Mouse (Mus musculus): ENCODE results near the gene Gm17660. TPM values are rescaled to one million over a fixed set of nuclear protein-coding genes. Genes with fewer than 3 reads are reported as not detected.

Gm17660 gene
- polyA plus RNA-seq, 1 experiment from 2014 or later = not detected

GRCm38 (mm10) chr5:104068751-104069150 lies 8.7 kb downstream of the Gm17660 start:
- Histone ChIP-seq H3K4me3 (ENCODE audit: low read depth, low read length) (no peak overlapping the region), H3K4me2 (ENCODE audit: low read length) (no peak overlapping the region), H3K9ac (ENCODE audit: low read depth, low read length) (no peak overlapping the region), H3K27me3 (ENCODE audit: control insufficient read depth, insufficient read depth, low read depth, low read length) (no peaks in the 10 kb centered on the region), H3K9me3 (replicated peaks; ENCODE audit: control insufficient read depth, low read length, poor library complexity, severe bottlenecking) (no peaks in the 10 kb centered on the region), H3K4me1 (ENCODE audit: control insufficient read depth, insufficient read depth, low read length) (no peaks in the 10 kb centered on the region), H3K27ac (ENCODE audit: low read length) (no peak overlapping the region), H3K36me3 (ENCODE audit: control insufficient read depth, insufficient read depth, low read length) (peaks cover 5% of the 10 kb centered on the region; the same call in 1 of the 2 replicates)
- 86% methylated on average over 7 of the region's 7 CpGs for WGBS
- no peak for ATAC-seq

GRCm38 (mm10) chr5:104062773-104063551 lies 14.4 kb downstream of the Gm17660 start:
- Histone ChIP-seq H3K4me1 (ENCODE audit: control insufficient read depth, insufficient read depth, low read length) (no peaks in the 10 kb centered on the region), H3K9me3 (replicated peaks; ENCODE audit: control insufficient read depth, low read length, poor library complexity, severe bottlenecking) (no peaks in the 10 kb centered on the region), H3K4me3 (ENCODE audit: low read depth, low read length) (no peak overlapping the region), H3K9ac (ENCODE audit: low read depth, low read length) (no peak overlapping the region), H3K36me3 (ENCODE audit: control insufficient read depth, insufficient read depth, low read length) (peaks cover 8% of the 10 kb centered on the region; the same call in 1 of the 2 replicates), H3K4me2 (ENCODE audit: low read length) (no peak overlapping the region), H3K27me3 (ENCODE audit: control insufficient read depth, insufficient read depth, low read depth, low read length) (no peaks in the 10 kb centered on the region), H3K27ac (ENCODE audit: low read length) (no peak overlapping the region)
- no peak for ATAC-seq
- WGBS = 88% methylated on average over 11 of the region's 11 CpGs

GRCm38 (mm10) chr5:104061936-104062772 lies 15.3 kb downstream of the Gm17660 start:
- Histone ChIP-seq H3K4me3 (ENCODE audit: low read depth, low read length) (no peak overlapping the region), H3K36me3 (ENCODE audit: control insufficient read depth, insufficient read depth, low read length) (peaks cover 8% of the 10 kb centered on the region; the same call in 1 of the 2 replicates), H3K9ac (ENCODE audit: low read depth, low read length) (no peak overlapping the region), H3K27me3 (ENCODE audit: control insufficient read depth, insufficient read depth, low read depth, low read length) (no peaks in the 10 kb centered on the region), H3K4me2 (ENCODE audit: low read length) (no peak overlapping the region), H3K9me3 (replicated peaks; ENCODE audit: control insufficient read depth, low read length, poor library complexity, severe bottlenecking) (no peaks in the 10 kb centered on the region), H3K4me1 (ENCODE audit: control insufficient read depth, insufficient read depth, low read length) (no peaks in the 10 kb centered on the region), H3K27ac (ENCODE audit: low read length) (no peak overlapping the region)
- no peak for ATAC-seq
- WGBS = 73% methylated on average over 13 of the region's 13 CpGs

GRCm38 (mm10) chr5:104060429-104060828 lies 17.0 kb downstream of the Gm17660 start:
- Histone ChIP-seq H3K4me1 (ENCODE audit: control insufficient read depth, insufficient read depth, low read length) (no peaks in the 10 kb centered on the region), H3K4me2 (ENCODE audit: low read length) (no peak overlapping the region), H3K9ac (ENCODE audit: low read depth, low read length) (no peak overlapping the region), H3K27me3 (ENCODE audit: control insufficient read depth, insufficient read depth, low read depth, low read length) (no peaks in the 10 kb centered on the region), H3K27ac (ENCODE audit: low read length) (no peak overlapping the region), H3K4me3 (ENCODE audit: low read depth, low read length) (no peak overlapping the region), H3K9me3 (replicated peaks; ENCODE audit: control insufficient read depth, low read length, poor library complexity, severe bottlenecking) (no peaks in the 10 kb centered on the region), H3K36me3 (ENCODE audit: control insufficient read depth, insufficient read depth, low read length) (peaks cover 8% of the 10 kb centered on the region; the same call in 1 of the 2 replicates)
- no peak for ATAC-seq
- 83% methylated on average over 5 of the region's 5 CpGs for WGBS

- 88% methylated on average over 9 of the region's 9 CpGs for WGBS
- no peak for ATAC-seq
- Histone ChIP-seq H3K4me1 (ENCODE audit: control insufficient read depth, insufficient read depth, low read length) (no peaks in the 10 kb centered on the region), H3K9ac (ENCODE audit: low read depth, low read length) (no peak overlapping the region), H3K27ac (ENCODE audit: low read length) (no peak overlapping the region), H3K27me3 (ENCODE audit: control insufficient read depth, insufficient read depth, low read depth, low read length) (no peaks in the 10 kb centered on the region), H3K36me3 (ENCODE audit: control insufficient read depth, insufficient read depth, low read length) (peaks cover 3% of the 10 kb centered on the region; the same call in 1 of the 2 replicates), H3K9me3 (replicated peaks; ENCODE audit: control insufficient read depth, low read length, poor library complexity, severe bottlenecking) (no peaks in the 10 kb centered on the region), H3K4me3 (ENCODE audit: low read depth, low read length) (no peak overlapping the region), H3K4me2 (ENCODE audit: low read length) (no peak overlapping the region)
Observed at GRCm38 (mm10) chr5:104059628-104060027, 17.8 kb downstream of the Gm17660 start.

GRCm38 (mm10) chr5:104058021-104058420 lies 19.4 kb downstream of the Gm17660 start:
- H3K36me3 ChIP-seq (ENCODE audit: control insufficient read depth, insufficient read depth, low read length) = no peaks in the 10 kb centered on the region; the same call in 1 of the 2 replicates
- H3K27me3 ChIP-seq (ENCODE audit: control insufficient read depth, insufficient read depth, low read depth, low read length) = no peaks in the 10 kb centered on the region
- no peak overlapping the region for H3K27ac ChIP-seq (ENCODE audit: low read length)
- H3K4me2 ChIP-seq (ENCODE audit: low read length) = no peak overlapping the region
- no peak overlapping the region for H3K9ac ChIP-seq (ENCODE audit: low read depth, low read length)
- no peaks in the 10 kb centered on the region for H3K9me3 ChIP-seq (replicated peaks; ENCODE audit: control insufficient read depth, low read length, poor library complexity, severe bottlenecking)
- no peak for ATAC-seq
- H3K4me3 ChIP-seq (ENCODE audit: low read depth, low read length) = no peak overlapping the region
- H3K4me1 ChIP-seq (ENCODE audit: control insufficient read depth, insufficient read depth, low read length) = no peaks in the 10 kb centered on the region
- WGBS = 60% methylated on average over 15 of the region's 15 CpGs

GRCm38 (mm10) chr5:104056295-104056694 lies 21.1 kb downstream of the Gm17660 start:
- Histone ChIP-seq H3K9ac (ENCODE audit: low read depth, low read length) (no peak overlapping the region), H3K4me1 (ENCODE audit: control insufficient read depth, insufficient read depth, low read length) (no peaks in the 10 kb centered on the region), H3K27ac (ENCODE audit: low read length) (no peak overlapping the region), H3K4me2 (ENCODE audit: low read length) (no peak overlapping the region), H3K4me3 (ENCODE audit: low read depth, low read length) (no peak overlapping the region), H3K36me3 (ENCODE audit: control insufficient read depth, insufficient read depth, low read length) (peaks cover 11% of the 10 kb centered on the region), H3K9me3 (replicated peaks; ENCODE audit: control insufficient read depth, low read length, poor library complexity, severe bottlenecking) (no peaks in the 10 kb centered on the region; the same call in 1 of the 2 replicates), H3K27me3 (ENCODE audit: control insufficient read depth, insufficient read depth, low read depth, low read length) (no peaks in the 10 kb centered on the region)
- no peak for ATAC-seq
- WGBS = 89% methylated on average over 7 of the region's 7 CpGs

GRCm38 (mm10) chr5:104055816-104056215 lies 21.6 kb downstream of the Gm17660 start:
- Histone ChIP-seq H3K27me3 (ENCODE audit: control insufficient read depth, insufficient read depth, low read depth, low read length) (no peaks in the 10 kb centered on the region), H3K9ac (ENCODE audit: low read depth, low read length) (no peak overlapping the region), H3K36me3 (ENCODE audit: control insufficient read depth, insufficient read depth, low read length) (peaks cover 15% of the 10 kb centered on the region), H3K9me3 (replicated peaks; ENCODE audit: control insufficient read depth, low read length, poor library complexity, severe bottlenecking) (no peaks in the 10 kb centered on the region; the same call in 1 of the 2 replicates), H3K4me1 (ENCODE audit: control insufficient read depth, insufficient read depth, low read length) (no peaks in the 10 kb centered on the region), H3K27ac (ENCODE audit: low read length) (no peak overlapping the region), H3K4me3 (ENCODE audit: low read depth, low read length) (no peak overlapping the region), H3K4me2 (ENCODE audit: low read length) (no peak overlapping the region)
- 99% methylated on average over 4 of the region's 4 CpGs for whole genome bisulfite sequencing
- ATAC-seq = no peak

GRCm38 (mm10) chr5:104054938-104055337 lies 22.5 kb downstream of the Gm17660 start:
- Histone ChIP-seq H3K9ac (ENCODE audit: low read depth, low read length) (no peak overlapping the region), H3K4me3 (ENCODE audit: low read depth, low read length) (no peak overlapping the region), H3K9me3 (replicated peaks; ENCODE audit: control insufficient read depth, low read length, poor library complexity, severe bottlenecking) (no peaks in the 10 kb centered on the region; the same call in 1 of the 2 replicates), H3K27me3 (ENCODE audit: control insufficient read depth, insufficient read depth, low read depth, low read length) (no peaks in the 10 kb centered on the region), H3K4me2 (ENCODE audit: low read length) (no peak overlapping the region), H3K4me1 (ENCODE audit: control insufficient read depth, insufficient read depth, low read length) (no peaks in the 10 kb centered on the region), H3K27ac (ENCODE audit: low read length) (no peak overlapping the region), H3K36me3 (ENCODE audit: control insufficient read depth, insufficient read depth, low read length) (peaks cover 17% of the 10 kb centered on the region)
- no peak for ATAC-seq
- WGBS = 92% methylated on average over 4 of the region's 4 CpGs

Data from midbrain, embryonic 16.5 days (tissue).